Mouse (Mus musculus) limb, embryonic 12.5 days (tissue): ENCODE measurements around the gene Hoxd13. TPM values are rescaled to one million over a fixed set of nuclear protein-coding genes. Genes with fewer than 3 reads are reported as not detected.
A peak's percentile ranks its signal among the peaks of the same experiment; 100 is the strongest.

Experiments used
- ATAC-seq: fragments of 200-750 bp; cut with Nextera tagmentation; 2 replicates; pipeline ENCODE4 v1.8.0; 2017; ENCODE audit warnings: low read depth, moderate TSS enrichment; ENCODE audit not compliant: insufficient number of reproducible peaks, insufficient read depth, low FRiP score, low TSS enrichment
- H3K27ac ChIP-seq: fragments of 300-500 bp; sonication (generic); 2 replicates; pipeline ENCODE4 v1.5.1; 2016; ENCODE audit warnings: mild to moderate bottlenecking, moderate library complexity
- H3K27me3 ChIP-seq: fragments of 300-500 bp; sonication (generic); 2 replicates; pipeline ENCODE4 v1.6.1; 2016; ENCODE audit warnings: mild to moderate bottlenecking, moderate library complexity
- H3K36me3 ChIP-seq: fragments of 300-500 bp; sonication (generic); 2 replicates; pipeline ENCODE4 v1.6.1; 2016; ENCODE audit warnings: mild to moderate bottlenecking, moderate library complexity
- H3K4me1 ChIP-seq: fragments of 300-500 bp; sonication (generic); replicated peaks from 2 replicates; pipeline ENCODE4 v1.6.1; 2016
- H3K4me2 ChIP-seq: fragments of 300-500 bp; sonication (generic); 2 replicates; pipeline ENCODE4 v1.6.1; 2016; ENCODE audit warnings: mild to moderate bottlenecking, moderate library complexity
- H3K4me3 ChIP-seq: fragments of 300-500 bp; sonication (generic); replicated peaks from 2 replicates; pipeline ENCODE4 v1.5.1; 2016; ENCODE audit warnings: mild to moderate bottlenecking
- H3K9ac ChIP-seq: fragments of 300-500 bp; sonication (generic); replicated peaks from 2 replicates; pipeline ENCODE4 v1.6.1; 2016; ENCODE audit warnings: mild to moderate bottlenecking, moderate library complexity
- H3K9me3 ChIP-seq: fragments of 300-500 bp; sonication (generic); 2 replicates; pipeline ENCODE4 v1.6.1; 2016; ENCODE audit warnings: mild to moderate bottlenecking, moderate library complexity
- WGBS: fragments of 180-500 bp; shearing (Covaris S2); methylation state at CpG from one replicate; pipeline ENCODE4 v1.1.7; 2016; 5-methylcytosine and 5-hydroxymethylcytosine counted together
- polyA plus RNA-seq: library from polyadenylated mRNA; unstranded; fragments of >200 nt; fragmentation: Nextera tagmentation; extraction: Ambion mirVana; gene quantifications from 2 replicates; pipeline ENCODE4 v1.2.1, GENCODE M21; 2016

Gene Hoxd13
- polyA plus RNA-seq, 1 experiment from 2014 or later: 88.0 TPM

DNA sequence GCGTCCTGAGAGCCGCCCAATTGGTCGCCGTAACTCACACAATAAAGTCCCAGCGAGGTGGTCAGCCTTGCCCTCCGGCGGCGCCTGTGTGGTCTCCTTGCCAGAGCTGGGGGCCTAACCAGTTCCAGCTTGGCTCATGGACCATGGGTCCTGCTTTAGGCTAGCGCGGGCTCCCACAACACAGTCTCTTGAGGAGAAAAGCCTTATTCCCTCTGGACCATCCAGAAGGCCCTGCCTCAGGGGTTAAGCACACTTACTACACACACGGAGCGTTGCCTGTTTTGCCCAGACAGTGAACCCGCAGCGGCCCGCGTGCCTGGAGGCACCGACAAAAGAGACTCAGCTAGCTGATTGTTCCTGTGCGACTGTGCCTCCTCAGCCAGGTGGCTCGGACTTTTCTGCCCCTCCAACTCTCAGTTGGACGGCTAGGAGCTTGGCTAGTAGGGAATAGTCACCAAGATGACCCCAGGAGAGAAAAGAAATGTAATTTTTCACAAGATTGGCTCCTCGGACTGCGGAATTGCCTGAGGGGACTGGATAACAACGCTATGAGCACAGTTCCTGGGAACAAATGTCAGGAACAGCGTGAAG is 5.8 kb downstream of the Hoxd13 start:
- Histone ChIP-seq H3K27ac (peak overlapping the region; percentile 99), H3K36me3 (no peaks in the 10 kb centered on the region), H3K9ac (peak overlapping the region; percentile 99), H3K4me2 (peak overlapping the region; percentile 74), H3K4me1 (peaks cover 35% of the 10 kb centered on the region), H3K27me3 (peaks cover 63% of the 10 kb centered on the region), H3K4me3 (peak overlapping the region; percentile 90), H3K9me3 (no peaks in the 10 kb centered on the region)
- WGBS: 2% methylated on average over 24 of the region's 24 CpGs
- 0 out of 2 replicates have a peak, but pooled peaks have one; percentile 11 for ATAC-seq

DNA sequence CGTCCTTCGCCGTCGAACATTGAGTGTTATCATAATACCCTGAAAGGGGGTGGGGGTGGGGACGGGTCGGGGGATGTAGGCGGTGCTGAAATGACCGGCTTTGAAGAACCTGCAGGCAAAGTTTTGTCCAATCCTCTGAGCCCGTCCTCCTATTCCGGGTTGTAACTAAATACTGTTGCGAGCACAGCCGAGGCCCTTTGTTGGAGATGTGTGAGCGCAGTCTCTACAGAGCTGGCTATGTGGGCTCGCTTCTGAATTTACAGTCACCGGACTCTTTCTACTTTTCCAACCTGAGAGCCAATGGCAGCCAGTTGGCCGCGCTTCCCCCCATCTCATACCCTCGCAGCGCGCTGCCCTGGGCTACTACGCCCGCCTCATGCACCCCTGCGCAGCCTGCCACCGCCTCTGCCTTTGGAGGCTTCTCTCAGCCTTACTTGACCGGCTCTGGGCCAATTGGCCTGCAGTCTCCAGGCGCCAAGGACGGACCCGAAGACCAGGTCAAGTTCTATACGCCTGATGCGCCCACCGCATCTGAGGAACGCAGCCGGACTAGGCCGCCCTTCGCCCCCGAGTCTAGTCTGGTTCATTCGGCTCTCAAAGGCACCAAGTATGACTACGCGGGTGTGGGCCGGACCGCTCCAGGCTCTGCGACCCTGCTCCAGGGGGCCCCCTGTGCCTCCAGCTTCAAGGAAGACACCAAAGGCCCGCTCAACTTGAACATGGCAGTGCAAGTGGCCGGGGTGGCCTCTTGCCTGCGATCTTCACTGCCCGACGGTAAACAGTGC is 7.0 kb downstream of the Hoxd13 start, which contains the start of gene Hoxd12:
TSS of gene Hoxd12 (plus strand) at position 133 of the 785 bp plus-strand sequence.
- H3K4me3 ChIP-seq: peak within 1 kb of the TSS; percentile 90
- no peaks in the 10 kb centered on the region for H3K9me3 ChIP-seq
- peaks cover 42% of the 10 kb centered on the region for H3K4me1 ChIP-seq
- H3K9ac ChIP-seq: peak within 1 kb of the TSS; percentile 99
- under 1% methylated on average over 47 of the region's 47 CpGs for WGBS
- H3K27ac ChIP-seq: peak within 1 kb of the TSS; percentile 99
- H3K4me2 ChIP-seq: peak within 1 kb of the TSS; percentile 74
- H3K27me3 ChIP-seq: peaks cover 59% of the 10 kb centered on the region
- no peaks in the 10 kb centered on the region for H3K36me3 ChIP-seq
- ATAC-seq: peak; percentile 48

DNA sequence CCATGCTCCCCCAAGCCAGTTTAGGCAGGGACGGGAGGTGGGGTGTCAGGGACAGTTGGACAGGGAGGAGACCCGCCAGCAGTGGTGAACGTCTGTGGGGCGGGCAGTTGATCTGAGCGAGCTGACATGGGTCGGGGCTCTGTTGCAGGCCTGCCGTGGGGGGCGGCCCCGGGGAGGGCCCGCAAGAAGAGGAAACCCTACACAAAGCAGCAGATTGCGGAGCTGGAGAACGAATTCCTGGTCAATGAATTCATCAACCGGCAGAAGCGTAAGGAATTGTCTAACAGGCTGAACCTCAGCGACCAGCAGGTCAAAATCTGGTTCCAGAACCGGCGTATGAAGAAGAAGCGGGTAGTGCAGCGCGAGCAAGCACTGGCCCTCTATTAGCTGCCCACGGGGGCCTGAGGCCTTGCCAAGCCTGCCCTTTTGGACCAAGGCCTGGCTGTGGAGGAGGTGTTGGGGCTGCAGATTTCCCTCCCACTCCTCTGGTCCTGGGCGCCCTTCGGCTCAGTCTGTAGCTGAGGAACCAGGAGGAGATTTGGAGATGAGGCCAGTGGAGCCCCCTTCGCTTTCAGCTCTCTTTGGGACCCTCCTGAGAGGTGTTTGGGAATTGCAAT is 7.7 kb downstream of the Hoxd13 start:
- H3K27me3 ChIP-seq: peaks cover 62% of the 10 kb centered on the region
- peak overlapping the region; percentile 99 for H3K9ac ChIP-seq
- no peaks in the 10 kb centered on the region for H3K9me3 ChIP-seq
- H3K4me2 ChIP-seq: peak overlapping the region; percentile 74
- 5% methylated on average over 24 of the region's 24 CpGs for WGBS
- H3K27ac ChIP-seq: peak overlapping the region; percentile 99
- no peak for ATAC-seq
- H3K4me1 ChIP-seq: peaks cover 42% of the 10 kb centered on the region
- no peaks in the 10 kb centered on the region for H3K36me3 ChIP-seq
- H3K4me3 ChIP-seq: peak overlapping the region; percentile 90

DNA sequence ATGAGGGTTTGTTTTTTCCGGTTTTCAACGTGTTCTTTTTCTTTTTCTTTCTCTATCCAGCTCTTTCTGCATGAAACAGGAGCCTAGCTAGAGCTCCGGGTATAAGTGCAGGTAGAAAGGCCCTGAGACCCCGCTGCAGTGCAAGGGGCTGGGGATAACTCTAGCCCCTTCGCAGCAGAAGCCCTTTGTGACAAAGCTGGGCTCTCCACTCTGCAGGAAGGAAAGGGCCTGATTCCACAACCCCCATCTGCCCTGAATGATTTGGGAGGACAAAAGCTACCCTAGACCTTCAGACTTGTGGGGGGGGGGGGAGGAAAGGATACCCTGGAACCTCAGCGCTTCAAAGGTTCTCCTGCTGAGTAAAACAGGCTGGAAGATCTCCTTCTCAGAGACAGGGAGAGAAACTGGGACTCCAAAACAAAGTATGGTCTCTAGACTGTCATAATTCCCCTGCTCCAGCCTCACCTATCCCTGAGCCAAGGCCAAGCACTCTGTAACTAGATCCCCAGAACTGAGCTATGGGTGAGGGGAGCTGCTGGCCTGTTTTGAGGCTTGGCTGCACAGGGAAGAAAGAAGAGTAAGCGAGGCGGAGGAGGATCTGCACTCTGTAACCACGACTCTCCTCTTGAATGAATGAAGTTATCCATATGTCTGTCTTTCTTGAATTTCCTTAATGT is 8.4 kb downstream of the Hoxd13 start:
- no peaks in the 10 kb centered on the region for H3K9me3 ChIP-seq
- peak overlapping the region; percentile 90 for H3K4me3 ChIP-seq
- peaks cover 68% of the 10 kb centered on the region for H3K27me3 ChIP-seq
- peak overlapping the region; percentile 99 for H3K27ac ChIP-seq
- peak overlapping the region; percentile 74 for H3K4me2 ChIP-seq
- WGBS: 8% methylated on average over 9 of the region's 9 CpGs
- no peaks in the 10 kb centered on the region for H3K36me3 ChIP-seq
- peak overlapping the region; percentile 99 for H3K9ac ChIP-seq
- no peak for ATAC-seq
- H3K4me1 ChIP-seq: peaks cover 42% of the 10 kb centered on the region

DNA sequence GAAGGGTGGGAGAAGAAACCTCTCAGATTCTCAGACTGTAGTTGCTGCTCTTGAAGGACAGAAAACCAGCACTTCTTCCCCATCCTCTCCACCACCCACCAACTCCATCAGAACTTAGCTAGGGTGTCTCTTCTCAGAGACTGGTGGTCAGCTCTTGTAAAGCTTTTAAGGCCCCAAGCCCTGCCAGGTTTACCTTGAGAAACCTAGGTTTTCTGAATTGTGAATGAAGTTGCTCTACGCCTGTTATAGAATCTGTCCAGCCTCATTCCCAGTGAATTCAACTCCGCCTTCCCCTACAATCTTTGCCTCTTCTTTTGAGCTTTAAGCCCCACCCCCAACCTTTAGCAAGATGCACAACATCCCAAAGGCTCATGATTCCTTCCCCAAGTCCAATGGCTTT is 9.0 kb downstream of the Hoxd13 start:
- Histone ChIP-seq H3K9me3 (no peaks in the 10 kb centered on the region), H3K36me3 (no peaks in the 10 kb centered on the region), H3K27me3 (peaks cover 72% of the 10 kb centered on the region), H3K9ac (peak overlapping the region; percentile 99), H3K4me1 (peaks cover 47% of the 10 kb centered on the region), H3K4me3 (peak overlapping the region; percentile 90), H3K4me2 (peak overlapping the region; percentile 74), H3K27ac (peak overlapping the region; percentile 99)
- ATAC-seq: no peak
- WGBS: 16% methylated on average over 2 of the region's 2 CpGs

DNA sequence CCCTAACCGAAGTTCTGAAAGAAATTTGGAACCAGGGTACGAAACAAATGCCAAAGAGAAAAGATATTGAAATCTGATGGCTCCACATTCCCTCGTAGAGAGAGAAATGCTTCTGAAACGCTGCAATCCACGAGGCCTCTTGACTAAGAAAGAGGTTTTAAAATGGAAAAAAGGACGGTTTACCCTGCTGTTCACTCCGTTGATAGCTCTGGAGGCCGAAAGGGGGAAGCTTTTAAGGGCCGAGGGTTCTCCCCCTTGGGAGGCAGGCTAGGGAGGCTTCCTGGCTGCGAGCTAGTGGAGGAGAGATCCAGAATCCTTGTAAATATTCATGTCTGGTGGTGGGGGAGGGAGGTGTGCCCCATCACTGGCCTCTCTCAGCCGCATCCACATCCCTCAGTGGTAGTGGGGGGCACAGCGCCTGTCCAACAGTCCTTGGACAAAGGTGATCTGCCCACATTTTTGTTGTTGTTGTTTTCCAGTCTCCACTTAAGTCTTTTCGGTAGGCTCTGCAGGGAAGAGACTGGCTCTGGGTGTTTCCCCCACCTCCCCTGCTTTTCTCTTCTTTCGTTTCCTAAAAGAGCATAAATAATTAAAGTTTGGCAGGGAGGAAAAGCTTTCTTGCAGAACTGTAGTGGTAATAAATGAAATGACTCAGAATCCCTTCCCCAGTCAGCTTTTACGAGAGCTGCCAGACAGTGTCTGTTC is 10.9 kb downstream of the Hoxd13 start, which contains the start of gene Hoxd11:
TSS of gene Hoxd11 (plus strand) at position 667 of the 705 bp plus-strand sequence.
- Histone ChIP-seq H3K4me2 (peak within 1 kb of the TSS; percentile 74), H3K36me3 (peaks cover under 1% of the 10 kb centered on the region; the same call in 1 of the 2 replicates), H3K4me1 (peaks cover 53% of the 10 kb centered on the region), H3K27me3 (peaks cover 72% of the 10 kb centered on the region), H3K9me3 (no peaks in the 10 kb centered on the region), H3K4me3 (peak within 1 kb of the TSS; percentile 90), H3K9ac (peak within 1 kb of the TSS; percentile 99), H3K27ac (peak within 1 kb of the TSS; percentile 98)
- no peak for ATAC-seq
- 2% methylated on average over 15 of the region's 15 CpGs for WGBS

DNA sequence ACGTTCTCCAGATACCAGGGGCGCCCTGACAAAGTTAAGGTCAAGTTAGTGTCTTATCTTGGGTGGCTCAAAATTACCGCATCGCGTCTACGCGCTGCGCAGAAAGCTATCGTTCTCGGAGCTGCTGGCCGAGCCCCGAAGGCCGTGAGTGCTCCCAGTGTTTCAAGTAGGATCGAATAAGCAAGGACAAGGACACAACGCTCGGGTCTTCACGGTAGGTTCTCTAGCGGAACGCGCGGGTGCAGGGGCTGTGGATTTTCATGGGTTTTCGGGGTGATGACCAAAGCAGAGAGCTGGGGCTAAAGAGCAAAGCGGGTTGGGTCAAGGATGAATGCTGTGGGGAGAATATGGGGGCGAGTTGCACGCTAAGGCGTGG is 11.5 kb downstream of the Hoxd13 start:
- Histone ChIP-seq H3K4me1 (peaks cover 48% of the 10 kb centered on the region), H3K27me3 (peaks cover 68% of the 10 kb centered on the region), H3K9ac (peak overlapping the region; percentile 99), H3K4me2 (peak overlapping the region; percentile 74), H3K27ac (peak overlapping the region; percentile 98), H3K9me3 (no peaks in the 10 kb centered on the region), H3K36me3 (peaks cover 3% of the 10 kb centered on the region; the same call in 1 of the 2 replicates), H3K4me3 (peak overlapping the region; percentile 90)
- no peak for ATAC-seq
- WGBS: under 1% methylated on average over 26 of the region's 26 CpGs

DNA sequence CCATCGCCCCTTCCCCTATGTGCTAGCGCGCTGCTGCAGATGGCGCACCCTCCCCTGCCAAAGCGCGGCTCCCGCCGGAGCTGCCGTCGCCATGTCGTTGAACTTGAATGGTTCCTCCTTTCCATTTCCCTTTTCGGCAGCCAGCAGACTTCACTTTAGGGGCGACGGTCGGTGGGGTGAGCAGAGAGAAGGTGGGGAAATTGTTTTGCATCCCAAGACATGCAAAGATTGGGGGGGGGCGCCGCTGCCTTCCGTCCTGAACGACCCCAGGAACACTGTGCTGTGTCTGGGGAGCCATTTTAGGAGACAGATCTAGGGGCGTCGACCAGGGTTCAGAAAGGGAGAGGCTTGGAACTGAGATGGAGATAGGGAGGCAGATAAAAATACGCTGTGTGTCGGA is 11.9 kb downstream of the Hoxd13 start:
- Histone ChIP-seq H3K4me2 (peak overlapping the region; percentile 74), H3K36me3 (peaks cover 3% of the 10 kb centered on the region; the same call in 1 of the 2 replicates), H3K9me3 (no peaks in the 10 kb centered on the region), H3K4me3 (peak overlapping the region; percentile 90), H3K27me3 (peaks cover 64% of the 10 kb centered on the region), H3K27ac (peak overlapping the region; percentile 98), H3K4me1 (peaks cover 48% of the 10 kb centered on the region), H3K9ac (peak overlapping the region; percentile 99)
- ATAC-seq: no peak
- WGBS: 1% methylated on average over 23 of the region's 23 CpGs

DNA sequence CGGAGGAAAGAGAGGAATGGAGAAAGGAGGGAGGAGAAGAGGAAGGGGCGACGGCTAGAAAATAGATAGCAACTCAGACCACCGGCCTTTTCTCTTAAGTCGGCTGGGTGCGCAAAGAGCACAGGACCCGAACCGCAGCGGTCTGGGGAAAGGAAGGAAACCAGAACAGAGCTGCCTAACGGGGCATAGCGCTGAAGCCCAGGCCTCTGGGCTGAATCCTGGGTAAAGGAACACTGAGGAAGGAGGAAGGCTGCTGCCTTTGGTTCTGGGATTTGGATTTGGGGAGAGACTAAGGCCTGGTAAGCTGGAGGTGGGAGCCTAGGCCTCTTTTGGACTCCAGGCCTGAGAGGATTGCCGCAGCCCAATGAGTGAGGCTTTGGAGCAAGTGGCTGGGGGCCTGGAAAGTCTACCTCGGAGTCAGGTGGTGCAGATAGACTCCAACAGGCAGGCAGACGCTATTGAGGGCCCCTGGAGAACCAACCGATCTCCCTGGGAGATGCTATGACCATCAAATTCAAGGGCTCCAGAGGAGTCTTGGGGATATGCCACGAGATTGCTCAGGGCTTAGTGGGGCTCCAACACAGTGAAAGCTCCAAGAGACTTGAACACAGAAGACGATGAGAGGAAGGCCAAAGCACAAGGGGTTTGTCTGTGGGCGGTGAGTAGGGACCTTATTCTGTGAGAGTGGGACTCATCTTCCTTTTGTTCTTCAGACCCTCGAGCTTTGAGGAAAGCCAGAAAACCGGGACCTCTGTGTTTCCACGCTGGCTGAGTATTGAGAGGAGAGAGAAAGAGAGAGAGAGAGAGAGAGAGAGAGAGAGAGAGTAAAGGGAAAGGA is 12.7 kb downstream of the Hoxd13 start:
- H3K27ac ChIP-seq: peak overlapping the region; percentile 98
- peaks cover 59% of the 10 kb centered on the region for H3K27me3 ChIP-seq
- 2% methylated on average over 21 of the region's 21 CpGs for WGBS
- H3K9me3 ChIP-seq: no peaks in the 10 kb centered on the region
- H3K4me2 ChIP-seq: peak overlapping the region; percentile 74
- peaks cover 40% of the 10 kb centered on the region for H3K4me1 ChIP-seq
- H3K4me3 ChIP-seq: peak overlapping the region; percentile 90
- H3K9ac ChIP-seq: peak overlapping the region; percentile 99
- peaks cover 3% of the 10 kb centered on the region; the same call in 1 of the 2 replicates for H3K36me3 ChIP-seq
- ATAC-seq: no peak
